Mouse (Mus musculus): Measurements from ENCODE around the gene Sox5.

The Sox5 gene

GRCm38 (mm10) chr6:144429276-144429675, 352.5 kb downstream of the Sox5 start:
- DNase-seq (ENCODE audit: low spot score) = no peak

DNA sequence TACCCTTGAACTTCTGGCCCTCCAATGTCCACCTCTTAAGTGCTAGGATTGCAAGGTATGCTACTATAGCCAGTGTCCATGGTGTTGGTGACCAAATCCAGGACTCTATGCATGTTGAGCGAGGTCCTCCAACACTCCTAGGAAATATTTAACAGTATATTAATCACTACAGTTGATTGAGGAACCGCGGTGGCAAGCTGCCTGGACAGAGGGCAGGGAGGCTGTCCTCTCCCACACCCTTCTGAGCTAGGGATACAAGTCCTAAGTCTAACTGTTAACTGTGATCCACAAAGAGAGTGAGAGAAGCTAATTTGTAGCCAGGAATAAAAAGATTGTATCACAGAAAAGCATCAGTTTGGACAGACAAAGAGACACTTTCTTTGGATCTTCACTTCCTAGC, 373.7 kb downstream of the Sox5 start:
- no peak for DNase-seq (ENCODE audit: low spot score)

DNA sequence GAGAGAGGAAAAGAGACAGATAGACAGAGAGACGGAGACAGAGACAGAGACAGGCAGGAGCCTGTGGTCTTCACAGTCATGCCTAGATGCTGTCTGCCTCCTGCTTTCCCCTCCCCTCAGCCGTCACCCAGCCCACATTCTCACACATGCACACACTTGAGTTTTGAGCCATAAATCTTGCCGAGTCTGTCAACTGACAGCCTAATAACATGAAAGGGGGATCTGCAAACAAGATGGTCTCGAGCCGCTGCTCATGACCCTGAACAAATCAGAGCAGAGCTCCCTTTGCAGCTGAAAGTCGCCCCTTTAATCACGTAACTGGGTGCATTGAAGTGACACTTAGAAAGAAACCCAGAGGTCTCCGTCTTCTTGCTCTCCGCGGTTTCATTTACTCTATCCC, 383.7 kb downstream of the Sox5 start:
- DNase-seq (ENCODE audit: low spot score) = no peak

GRCm38 (mm10) chr6:144393151-144393550, 388.6 kb downstream of the Sox5 start:
- no peak for DNase-seq (ENCODE audit: low spot score)

DNA sequence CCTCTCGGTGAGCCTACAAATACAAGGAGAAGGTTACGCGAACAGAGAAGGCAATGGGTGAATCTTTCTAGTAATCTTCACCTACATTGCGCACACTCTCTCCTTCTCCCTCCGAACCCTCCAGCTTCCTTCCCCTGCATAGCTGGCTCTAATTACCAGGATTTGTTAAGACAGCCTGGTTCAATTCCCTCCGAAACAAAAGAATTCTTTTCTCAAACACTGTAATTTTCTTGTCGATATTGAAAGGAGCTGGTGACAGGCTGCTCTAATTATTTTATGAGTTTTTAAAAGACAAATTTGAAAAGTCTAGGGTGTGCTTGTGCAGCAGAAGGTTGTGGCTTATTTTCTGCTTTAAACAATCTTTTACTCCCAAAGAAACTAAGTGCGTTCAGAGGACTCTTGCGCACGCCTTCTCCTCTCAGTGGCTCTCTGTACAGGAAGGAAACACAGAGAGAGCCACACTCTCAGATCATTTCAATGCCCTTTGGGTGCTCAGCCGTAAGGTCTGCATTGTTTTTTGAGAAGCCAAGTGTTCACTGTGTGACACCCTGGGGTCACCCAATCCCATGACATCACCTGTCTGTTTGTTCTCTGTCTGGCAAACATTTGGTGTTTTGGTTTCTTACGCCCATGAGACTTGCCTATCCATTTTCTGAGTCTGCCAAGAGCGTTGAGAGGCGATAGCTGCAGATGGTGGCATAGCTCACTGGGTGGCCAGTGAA, 392.3 kb downstream of the Sox5 start:
- DNase-seq (ENCODE audit: low spot score) = no peak

- no peak for DNase-seq (ENCODE audit: low spot score)
Measured at GRCm38 (mm10) chr6:144387539-144388255, 394.1 kb downstream of the Sox5 start.

- no peak for DNase-seq (ENCODE audit: low spot score)
Measured at GRCm38 (mm10) chr6:144380641-144381040, 401.1 kb downstream of the Sox5 start.

DNA sequence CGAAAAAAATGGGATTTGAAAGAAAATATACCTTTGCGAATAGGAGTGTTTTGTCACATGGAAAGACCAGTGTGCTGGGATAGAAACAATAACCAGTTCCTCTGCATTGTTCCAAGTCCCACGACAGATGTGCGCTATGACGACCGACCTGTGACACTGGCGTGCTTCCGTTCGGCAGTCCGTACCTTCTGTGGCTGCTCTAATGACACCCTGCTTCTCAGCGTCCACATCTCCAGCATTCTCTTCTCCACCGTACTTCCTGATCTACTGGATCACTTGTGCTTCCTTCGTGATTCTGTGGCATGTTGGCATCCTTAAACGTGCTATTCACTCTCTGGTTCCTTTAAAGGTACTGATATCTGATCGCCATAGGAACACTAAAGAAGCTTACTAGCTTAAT, 401.6 kb downstream of the Sox5 start:
- DNase-seq (ENCODE audit: low spot score) = no peak

DNA sequence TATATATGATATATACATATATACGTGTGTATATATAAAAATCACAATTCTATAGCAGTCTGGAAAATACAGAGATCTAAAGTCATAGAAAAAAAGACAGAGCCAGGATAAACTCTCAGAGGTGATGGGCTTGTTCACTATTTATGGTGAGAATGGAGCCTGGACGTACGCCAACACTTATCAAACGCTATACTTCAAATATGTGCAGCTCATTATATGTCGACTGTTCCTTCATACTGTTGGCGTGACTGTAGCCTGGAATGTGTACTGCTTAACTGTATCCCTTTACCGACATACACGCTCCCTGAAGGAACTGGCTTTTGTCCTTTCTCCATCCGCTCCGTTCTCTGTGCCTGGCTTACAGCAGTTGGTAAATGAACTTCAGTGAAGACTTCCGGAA, 407.0 kb downstream of the Sox5 start:
- DNase-seq (ENCODE audit: low spot score) = no peak

DNA sequence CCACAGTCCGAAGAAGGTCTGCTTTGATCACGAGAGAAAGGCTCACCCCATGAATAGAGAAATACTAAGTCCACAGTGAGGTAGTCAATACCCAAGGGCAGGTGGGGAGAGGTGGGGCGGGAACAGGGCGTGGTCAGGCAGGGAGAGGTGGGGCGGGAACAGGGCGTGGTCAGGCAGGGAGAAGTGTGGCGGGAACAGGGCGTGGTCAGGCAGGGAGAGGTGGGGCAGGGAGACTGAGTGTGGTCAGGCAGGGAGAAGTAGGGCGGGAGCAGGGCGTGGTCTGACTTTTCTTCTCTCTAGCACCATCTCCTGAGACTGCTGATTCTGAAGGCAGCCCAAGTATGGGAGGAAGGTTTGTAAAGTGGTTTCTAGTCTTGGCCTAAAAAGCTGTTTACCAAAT, 411.1 kb downstream of the Sox5 start:
- DNase-seq (ENCODE audit: low spot score) = peak; percentile 37

GRCm38 (mm10) chr6:144367626-144368077, 414.1 kb downstream of the Sox5 start:
- DNase-seq (ENCODE audit: low spot score) = no peak

DNA sequence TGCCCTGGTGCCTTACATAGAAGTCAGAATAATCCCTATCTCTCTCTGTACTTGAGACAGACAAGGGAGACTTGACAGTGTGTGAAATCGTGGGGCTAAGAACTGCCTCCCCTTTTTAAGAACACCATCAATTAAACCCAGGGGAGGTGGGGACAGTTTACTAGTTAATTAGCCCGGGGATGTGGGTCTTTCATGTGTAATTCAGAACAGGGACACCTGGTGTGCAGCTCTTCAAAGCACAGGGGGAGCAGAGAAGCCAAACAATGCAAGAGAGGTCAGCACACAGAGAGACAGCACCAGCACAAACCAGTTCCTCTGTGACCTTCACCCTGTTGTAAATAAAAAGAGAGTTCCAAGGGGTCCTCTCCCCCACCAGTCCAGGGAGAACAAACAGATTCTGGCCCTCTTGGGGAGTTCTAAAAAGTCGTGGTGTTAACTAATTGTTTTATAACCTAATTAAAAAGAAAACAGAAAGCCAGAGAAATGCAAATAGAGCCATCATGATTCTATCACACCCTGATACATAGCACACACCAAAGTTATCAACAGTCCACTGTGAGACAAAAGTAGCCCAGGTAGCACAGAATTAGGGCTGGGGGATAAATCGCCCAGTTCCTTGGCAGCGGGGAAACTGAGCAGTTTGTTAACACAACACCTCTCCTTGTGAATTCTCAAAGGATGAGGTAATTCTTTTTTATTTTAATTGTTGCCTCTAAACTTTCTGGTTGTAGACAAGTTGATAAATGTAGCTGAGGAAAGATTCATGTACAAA, 420.3 kb downstream of the Sox5 start:
- no peak for DNase-seq (ENCODE audit: low spot score)

- no peak for DNase-seq (ENCODE audit: low spot score)
Measured at GRCm38 (mm10) chr6:144357081-144357480, 424.7 kb downstream of the Sox5 start.

GRCm38 (mm10) chr6:144351049-144351448, 430.7 kb downstream of the Sox5 start:
- no peak for DNase-seq (ENCODE audit: low spot score)

DNA sequence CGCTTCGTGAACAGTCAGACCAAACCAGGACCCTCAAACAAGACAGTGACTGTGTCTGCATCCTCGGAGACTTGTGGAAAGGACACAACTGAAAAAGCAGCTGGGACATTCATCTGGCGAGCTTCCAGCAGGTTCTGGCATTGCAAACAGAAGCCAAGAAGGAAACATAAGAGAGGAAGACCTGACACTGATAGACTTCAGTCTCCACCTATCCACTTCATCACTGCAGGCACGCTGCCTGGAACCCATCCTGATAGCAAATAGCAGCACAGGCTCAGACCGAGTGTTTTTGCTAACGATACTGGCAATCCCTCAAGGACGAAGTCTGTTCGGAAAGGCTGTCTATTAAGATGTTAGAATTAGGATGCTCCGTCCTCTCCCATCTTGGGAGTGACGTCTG, 438.4 kb downstream of the Sox5 start:
- DNase-seq (ENCODE audit: low spot score) = no peak

GRCm38 (mm10) chr6:144339554-144339953, 442.2 kb downstream of the Sox5 start:
- no peak for DNase-seq (ENCODE audit: low spot score)

- DNase-seq (ENCODE audit: low spot score) = no peak
Measured at GRCm38 (mm10) chr6:144339006-144339405, 442.8 kb downstream of the Sox5 start.

DNA sequence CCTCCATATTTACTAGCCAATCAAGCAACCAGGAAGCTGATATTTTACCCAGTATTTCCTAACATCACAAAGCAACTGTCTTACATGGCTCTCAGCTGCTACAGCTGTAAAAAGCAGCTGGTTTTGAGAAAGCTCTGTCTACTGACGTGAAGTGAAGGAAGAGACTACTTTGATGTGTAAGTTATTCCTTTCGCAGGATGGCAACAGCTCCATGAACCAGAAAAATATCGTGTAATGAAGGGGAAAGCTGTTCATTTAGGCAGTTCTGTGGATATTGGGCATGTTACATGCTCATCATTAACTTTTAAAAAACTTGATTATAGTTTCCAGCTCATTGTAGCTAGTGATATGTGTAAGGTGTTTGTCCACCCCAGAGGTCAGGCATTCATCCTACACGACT, 443.6 kb downstream of the Sox5 start:
- no peak for DNase-seq (ENCODE audit: low spot score)

GRCm38 (mm10) chr6:144337436-144337969, 444.3 kb downstream of the Sox5 start:
- no peak for DNase-seq (ENCODE audit: low spot score)

DNA sequence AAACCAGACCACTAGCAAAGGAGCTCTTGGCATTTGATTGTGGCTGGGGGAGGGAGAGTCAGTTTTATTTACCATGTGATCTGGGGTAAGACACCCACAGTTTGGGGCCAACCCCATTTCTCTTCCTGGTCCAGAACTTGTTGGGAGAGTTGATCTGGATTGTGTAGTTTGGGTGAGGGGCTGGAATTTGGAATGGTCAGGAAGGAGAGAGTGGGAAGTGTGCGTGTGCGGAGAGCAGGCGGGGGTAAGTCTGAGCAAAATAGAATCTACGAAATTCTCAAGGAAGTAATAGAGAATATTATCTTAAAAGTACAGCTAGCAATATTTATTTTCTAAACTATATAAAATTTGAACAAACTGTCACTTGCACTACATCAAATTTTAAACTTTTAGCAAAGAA, 445.0 kb downstream of the Sox5 start:
- no peak for DNase-seq (ENCODE audit: low spot score)

DNA sequence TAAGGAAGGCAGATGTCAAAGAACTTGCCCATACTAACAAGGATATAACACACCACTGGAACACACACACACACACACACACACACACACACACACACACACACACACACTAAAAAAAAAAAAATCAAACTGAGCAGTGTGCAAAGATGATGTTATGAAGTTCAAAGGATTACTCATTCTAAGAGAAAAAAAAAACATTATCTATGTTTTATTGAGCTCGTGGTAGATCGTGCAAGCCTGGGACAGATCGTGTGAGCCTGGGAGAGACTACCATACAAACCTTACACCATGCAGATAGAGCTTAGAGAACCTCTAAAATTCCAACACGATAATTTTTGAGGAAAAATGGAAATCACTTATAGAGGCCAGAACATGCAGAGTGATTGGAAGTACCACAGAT, 448.6 kb downstream of the Sox5 start:
- DNase-seq (ENCODE audit: low spot score) = no peak

GRCm38 (mm10) chr6:144332027-144332426, 449.8 kb downstream of the Sox5 start:
- no peak for DNase-seq (ENCODE audit: low spot score)

Measured in c-Kit-positive CD71-positive TER-119-positive erythroid progenitor cells, embryonic 14.5 days (primary cell).